Mouse (Mus musculus) c-Kit-positive CD71-negative TER-119-negative erythroid progenitor cells, embryonic 14.5 days (primary cell): ENCODE results near the gene Scnn1a.
A peak's percentile ranks its signal among the peaks of the same experiment; 100 is the strongest.

Experiments
- DNase-seq: peaks from one replicate; pipeline ENCODE4 v3.0.0-alpha.2; 2013; ENCODE audit warnings: low read depth

The Scnn1a gene

GRCm38 (mm10) chr6:125363021-125363420 is 42.6 kb downstream of the Scnn1a start:
- DNase-seq: no peak

GRCm38 (mm10) chr6:125363451-125364242 is 43.2 kb downstream of the Scnn1a start:
- DNase-seq: no peak

- no peak for DNase-seq
Observed at GRCm38 (mm10) chr6:125364448-125364847, 44.0 kb downstream of the Scnn1a start.

- DNase-seq: no peak
Observed at GRCm38 (mm10) chr6:125365522-125365921, 45.1 kb downstream of the Scnn1a start.

- DNase-seq: no peak
Observed at GRCm38 (mm10) chr6:125366133-125366532, 45.7 kb downstream of the Scnn1a start.

GRCm38 (mm10) chr6:125367758-125368371 is 47.4 kb downstream of the Scnn1a start:
- DNase-seq: no peak

GRCm38 (mm10) chr6:125377042-125377441 is 56.6 kb downstream of the Scnn1a start:
- DNase-seq: no peak

- peak; percentile 65 for DNase-seq
Observed at GRCm38 (mm10) chr6:125377582-125378451, 57.4 kb downstream of the Scnn1a start.

- no peak for DNase-seq
Observed at GRCm38 (mm10) chr6:125378621-125379020, 58.2 kb downstream of the Scnn1a start.

- no peak for DNase-seq
Observed at GRCm38 (mm10) chr6:125379781-125380180, 59.3 kb downstream of the Scnn1a start.

GRCm38 (mm10) chr6:125380372-125381360 is 60.2 kb downstream of the Scnn1a start, which contains the start of gene Plekhg6:
Gene Plekhg6 (minus strand): TSS chr6:125380793.
- no peak for DNase-seq

GRCm38 (mm10) chr6:125382024-125382423 is 61.6 kb downstream of the Scnn1a start:
- no peak for DNase-seq

- DNase-seq: no peak
Observed at GRCm38 (mm10) chr6:125385066-125385974, 64.9 kb downstream of the Scnn1a start.

- DNase-seq: no peak
Observed at GRCm38 (mm10) chr6:125386080-125386479, 65.6 kb downstream of the Scnn1a start.

- no peak for DNase-seq
Observed at GRCm38 (mm10) chr6:125389853-125390252, 69.4 kb downstream of the Scnn1a start.
